Mouse (Mus musculus): ENCODE results near the gene Disc1. TPM values are rescaled to one million over a fixed set of nuclear protein-coding genes. Genes with fewer than 3 reads are reported as not detected.

Disc1 gene
- total RNA-seq, 2 experiments from 2014 or later, result 0.84 to 1.6 TPM

- ATAC-seq (replicated peaks; ENCODE audit: low FRiP score, poor library complexity, severe bottlenecking), result no peak
Observed at GRCm38 (mm10) chr8:125171531-125171930, 117.5 kb downstream of the Disc1 start.

- no peak for ATAC-seq (replicated peaks; ENCODE audit: low FRiP score, poor library complexity, severe bottlenecking)
Observed at GRCm38 (mm10) chr8:125174237-125174636, 120.2 kb downstream of the Disc1 start.

- no peak for ATAC-seq (replicated peaks; ENCODE audit: low FRiP score, poor library complexity, severe bottlenecking)
Observed at GRCm38 (mm10) chr8:125174851-125175250, 120.9 kb downstream of the Disc1 start.

GRCm38 (mm10) chr8:125175661-125176060 is 121.7 kb downstream of the Disc1 start:
- no peak for ATAC-seq (replicated peaks; ENCODE audit: low FRiP score, poor library complexity, severe bottlenecking)

- ATAC-seq (replicated peaks; ENCODE audit: low FRiP score, poor library complexity, severe bottlenecking), result no peak
Observed at GRCm38 (mm10) chr8:125177091-125177490, 123.1 kb downstream of the Disc1 start.

- no peak for ATAC-seq (replicated peaks; ENCODE audit: low FRiP score, poor library complexity, severe bottlenecking)
Observed at GRCm38 (mm10) chr8:125177958-125178357, 124.0 kb downstream of the Disc1 start.

GRCm38 (mm10) chr8:125183548-125184451 is 129.8 kb downstream of the Disc1 start:
- ATAC-seq (replicated peaks; ENCODE audit: low FRiP score, poor library complexity, severe bottlenecking), result no peak

- no peak for ATAC-seq (replicated peaks; ENCODE audit: low FRiP score, poor library complexity, severe bottlenecking)
Observed at GRCm38 (mm10) chr8:125184452-125184817, 130.4 kb downstream of the Disc1 start.

- no peak for ATAC-seq (replicated peaks; ENCODE audit: low FRiP score, poor library complexity, severe bottlenecking)
Observed at GRCm38 (mm10) chr8:125184881-125185280, 130.9 kb downstream of the Disc1 start.

- no peak for ATAC-seq (replicated peaks; ENCODE audit: low FRiP score, poor library complexity, severe bottlenecking)
Observed at GRCm38 (mm10) chr8:125187044-125187443, 133.0 kb downstream of the Disc1 start.

GRCm38 (mm10) chr8:125193701-125194100 is 139.7 kb downstream of the Disc1 start:
- ATAC-seq (replicated peaks; ENCODE audit: low FRiP score, poor library complexity, severe bottlenecking), result no peak

- ATAC-seq (replicated peaks; ENCODE audit: low FRiP score, poor library complexity, severe bottlenecking), result no peak
Observed at GRCm38 (mm10) chr8:125195121-125195520, 141.1 kb downstream of the Disc1 start.

- ATAC-seq (replicated peaks; ENCODE audit: low FRiP score, poor library complexity, severe bottlenecking), result no peak
Observed at GRCm38 (mm10) chr8:125196573-125197094, 142.6 kb downstream of the Disc1 start.

- ATAC-seq (replicated peaks; ENCODE audit: low FRiP score, poor library complexity, severe bottlenecking), result no peak
Observed at GRCm38 (mm10) chr8:125197341-125198002, 143.5 kb downstream of the Disc1 start.

- ATAC-seq (replicated peaks; ENCODE audit: low FRiP score, poor library complexity, severe bottlenecking), result no peak
Observed at GRCm38 (mm10) chr8:125198420-125199196, 144.6 kb downstream of the Disc1 start.

- ATAC-seq (replicated peaks; ENCODE audit: low FRiP score, poor library complexity, severe bottlenecking), result no peak
Observed at GRCm38 (mm10) chr8:125199197-125199939, 145.4 kb downstream of the Disc1 start.

- no peak for ATAC-seq (replicated peaks; ENCODE audit: low FRiP score, poor library complexity, severe bottlenecking)
Observed at GRCm38 (mm10) chr8:125200273-125200863, 146.4 kb downstream of the Disc1 start.

- ATAC-seq (replicated peaks; ENCODE audit: low FRiP score, poor library complexity, severe bottlenecking), result no peak
Observed at GRCm38 (mm10) chr8:125201650-125202049, 147.7 kb downstream of the Disc1 start.

- ATAC-seq (replicated peaks; ENCODE audit: low FRiP score, poor library complexity, severe bottlenecking), result no peak
Observed at GRCm38 (mm10) chr8:125203016-125203415, 149.0 kb downstream of the Disc1 start.

Data from erythroid progenitor cell, adult 5-6 weeks (primary cell).